Mouse (Mus musculus) midbrain, embryonic 13.5 days (tissue): ENCODE results near the gene Krt81. TPM values are rescaled to one million over a fixed set of nuclear protein-coding genes. Genes with fewer than 3 reads are reported as not detected.

ENCODE experiments used
- polyA plus RNA-seq: library from polyadenylated mRNA; unstranded; fragments of >200 nt; fragmentation: Nextera tagmentation; extraction: Ambion mirVana; gene quantifications from 2 replicates; pipeline ENCODE4 v1.2.1, GENCODE M21; 2015

The Krt81 gene
- polyA plus RNA-seq, 1 experiment from 2014 or later, result not detected

Other genes with a start within 250 kb of the Krt81 start
- 1.7 and 2.4 TPM in 2 replicates for gene Grasp, start 239.6 kb downstream of the Krt81 start, polyA plus RNA-seq
- 2.8 and 3.1 TPM in 2 replicates for gene Nr4a1, start 209.5 kb downstream of the Krt81 start, polyA plus RNA-seq
- 79.1 and 82.8 TPM in 2 replicates for gene Atg101, start 179.5 kb downstream of the Krt81 start, polyA plus RNA-seq
- 0.26 and 0.46 TPM in 2 replicates for gene 6030408B16Rik, start 170.5 kb downstream of the Krt81 start, polyA plus RNA-seq
- 0.05 and 0.09 TPM in 2 replicates for gene Krt80, start 93.6 kb downstream of the Krt81 start, polyA plus RNA-seq
- gene Krt7, start 52.7 kb downstream of the Krt81 start, polyA plus RNA-seq, result 0.05 and 0.32 TPM in 2 replicates
- 0.17 and 0.19 TPM in 2 replicates for gene Krt87, start 24.9 kb downstream of the Krt81 start, polyA plus RNA-seq
- gene Krt88, start 16.0 kb downstream of the Krt81 start, polyA plus RNA-seq, result not detected in 2 replicates
- not detected in 2 replicates for gene Krt86, start 9.7 kb upstream of the Krt81 start, polyA plus RNA-seq
- gene Krt83, start 27.8 kb upstream of the Krt81 start, polyA plus RNA-seq, result not detected in 2 replicates
- not detected in 2 replicates for gene Gm49425, start 53.5 kb upstream of the Krt81 start, polyA plus RNA-seq
- not detected in 2 replicates for gene Krt84, start 69.1 kb upstream of the Krt81 start, polyA plus RNA-seq
- not detected in 2 replicates for gene Krt82, start 86.9 kb upstream of the Krt81 start, polyA plus RNA-seq
- 0.08 TPM in 1 of 2 replicates, not detected in the other for gene Krt90, start 99.2 kb upstream of the Krt81 start, polyA plus RNA-seq
- 0.11 TPM in 1 of 2 replicates, not detected in the other for gene Krt75, start 110.2 kb upstream of the Krt81 start, polyA plus RNA-seq
- not detected in 2 replicates for gene Gm5414, start 164.4 kb upstream of the Krt81 start, polyA plus RNA-seq
- gene Gm5478, start 183.6 kb upstream of the Krt81 start, polyA plus RNA-seq, result not detected in 2 replicates
- gene Krt6b, start 216.5 kb upstream of the Krt81 start, polyA plus RNA-seq, result not detected in 2 replicates
- gene Krt6a, start 230.6 kb upstream of the Krt81 start, polyA plus RNA-seq, result not detected in 2 replicates
- 0.19 and 0.26 TPM in 2 replicates for gene Krt5, start 249.1 kb upstream of the Krt81 start, polyA plus RNA-seq